Mouse (Mus musculus): Measurements from ENCODE around the gene Ccdc138. TPM values are rescaled to one million over a fixed set of nuclear protein-coding genes. Genes with fewer than 3 reads are reported as not detected.

Ccdc138 gene
- polyA plus RNA-seq, 1 experiment = 19.3 TPM

GRCm38 (mm10) chr10:58595197-58595596 lies 97.4 kb downstream of the Ccdc138 start:
- TF ChIP-seq CTCF (IDR thresholded peaks at IDR 0.05; ENCODE audit: low read depth, low read length) (no peak), EP300 (IDR thresholded peaks at IDR 0.05; ENCODE audit: insufficient read depth, low read depth, low read length) (no peak), POLR2A (IDR thresholded peaks at IDR 0.05; ENCODE audit: insufficient read depth, low read length) (no peak)
- no peak overlapping the region for H3K4me3 ChIP-seq (ENCODE audit: low read depth, low read length)
- no peaks in the 10 kb centered on the region; the same call in 1 of the 2 replicates for H3K9me3 ChIP-seq (replicated peaks; ENCODE audit: control insufficient read depth, insufficient read depth, low read length, poor library complexity, severe bottlenecking)
- no peak overlapping the region for H3K9ac ChIP-seq (ENCODE audit: low read depth, poor library complexity, severe bottlenecking)
- H3K36me3 ChIP-seq (ENCODE audit: control insufficient read depth, insufficient read depth, low read length, poor library complexity, severe bottlenecking) = no peaks in the 10 kb centered on the region
- no peak overlapping the region for H3K27ac ChIP-seq (ENCODE audit: insufficient read depth, low read length)
- no peaks in the 10 kb centered on the region for H3K4me1 ChIP-seq (ENCODE audit: control insufficient read depth, insufficient read depth, low read length)
- no peaks in the 10 kb centered on the region for H3K27me3 ChIP-seq (ENCODE audit: control insufficient read depth, insufficient read depth, low read length, poor library complexity, severe bottlenecking)

- Histone ChIP-seq H3K27me3 (ENCODE audit: control insufficient read depth, insufficient read depth, low read length, poor library complexity, severe bottlenecking) (no peaks in the 10 kb centered on the region), H3K4me3 (ENCODE audit: low read depth, low read length) (no peak overlapping the region), H3K4me1 (ENCODE audit: control insufficient read depth, insufficient read depth, low read length) (peaks cover 3% of the 10 kb centered on the region), H3K9ac (ENCODE audit: low read depth, poor library complexity, severe bottlenecking) (no peak overlapping the region), H3K27ac (ENCODE audit: insufficient read depth, low read length) (no peak overlapping the region), H3K36me3 (ENCODE audit: control insufficient read depth, insufficient read depth, low read length, poor library complexity, severe bottlenecking) (no peaks in the 10 kb centered on the region), H3K9me3 (replicated peaks; ENCODE audit: control insufficient read depth, insufficient read depth, low read length, poor library complexity, severe bottlenecking) (no peaks in the 10 kb centered on the region)
- TF ChIP-seq EP300 (IDR thresholded peaks at IDR 0.05; ENCODE audit: insufficient read depth, low read depth, low read length) (no peak), CTCF (IDR thresholded peaks at IDR 0.05; ENCODE audit: low read depth, low read length) (no peak), POLR2A (IDR thresholded peaks at IDR 0.05; ENCODE audit: insufficient read depth, low read length) (no peak)
Observed at GRCm38 (mm10) chr10:58595821-58596220, 98.1 kb downstream of the Ccdc138 start.

- H3K9me3 ChIP-seq (replicated peaks; ENCODE audit: control insufficient read depth, insufficient read depth, low read length, poor library complexity, severe bottlenecking) = no peaks in the 10 kb centered on the region
- H3K9ac ChIP-seq (ENCODE audit: low read depth, poor library complexity, severe bottlenecking) = no peak overlapping the region
- no peaks in the 10 kb centered on the region for H3K36me3 ChIP-seq (ENCODE audit: control insufficient read depth, insufficient read depth, low read length, poor library complexity, severe bottlenecking)
- no peaks in the 10 kb centered on the region for H3K27me3 ChIP-seq (ENCODE audit: control insufficient read depth, insufficient read depth, low read length, poor library complexity, severe bottlenecking)
- peaks cover 3% of the 10 kb centered on the region for H3K4me1 ChIP-seq (ENCODE audit: control insufficient read depth, insufficient read depth, low read length)
- no peak overlapping the region for H3K4me3 ChIP-seq (ENCODE audit: low read depth, low read length)
- TF ChIP-seq EP300 (IDR thresholded peaks at IDR 0.05; ENCODE audit: insufficient read depth, low read depth, low read length) (no peak), CTCF (IDR thresholded peaks at IDR 0.05; ENCODE audit: low read depth, low read length) (no peak), POLR2A (IDR thresholded peaks at IDR 0.05; ENCODE audit: insufficient read depth, low read length) (no peak)
- no peak overlapping the region for H3K27ac ChIP-seq (ENCODE audit: insufficient read depth, low read length)
Observed at GRCm38 (mm10) chr10:58600151-58600550, 102.4 kb downstream of the Ccdc138 start.

GRCm38 (mm10) chr10:58600983-58601382 lies 103.2 kb downstream of the Ccdc138 start:
- Histone ChIP-seq H3K27ac (ENCODE audit: insufficient read depth, low read length) (no peak overlapping the region), H3K27me3 (ENCODE audit: control insufficient read depth, insufficient read depth, low read length, poor library complexity, severe bottlenecking) (no peaks in the 10 kb centered on the region)

GRCm38 (mm10) chr10:58601431-58601901 lies 103.7 kb downstream of the Ccdc138 start:
- H3K4me3 ChIP-seq (ENCODE audit: low read depth, low read length) = no peak overlapping the region
- peaks cover 3% of the 10 kb centered on the region for H3K4me1 ChIP-seq (ENCODE audit: control insufficient read depth, insufficient read depth, low read length)
- no peaks in the 10 kb centered on the region for H3K36me3 ChIP-seq (ENCODE audit: control insufficient read depth, insufficient read depth, low read length, poor library complexity, severe bottlenecking)
- TF ChIP-seq EP300 (IDR thresholded peaks at IDR 0.05; ENCODE audit: insufficient read depth, low read depth, low read length) (0 out of 2 replicates have a peak, but pooled peaks have one; percentile 41), POLR2A (IDR thresholded peaks at IDR 0.05; ENCODE audit: insufficient read depth, low read length) (no peak)
- no peak overlapping the region for H3K27ac ChIP-seq (ENCODE audit: insufficient read depth, low read length)
- no peaks in the 10 kb centered on the region for H3K9me3 ChIP-seq (replicated peaks; ENCODE audit: control insufficient read depth, insufficient read depth, low read length, poor library complexity, severe bottlenecking)
- no peaks in the 10 kb centered on the region for H3K27me3 ChIP-seq (ENCODE audit: control insufficient read depth, insufficient read depth, low read length, poor library complexity, severe bottlenecking)
- H3K9ac ChIP-seq (ENCODE audit: low read depth, poor library complexity, severe bottlenecking) = no peak overlapping the region

More at GRCm38 (mm10) chr10:58600983-58601382, 103.2 kb downstream of the Ccdc138 start:
- no peaks in the 10 kb centered on the region for H3K9me3 ChIP-seq (replicated peaks; ENCODE audit: control insufficient read depth, insufficient read depth, low read length, poor library complexity, severe bottlenecking)
- H3K9ac ChIP-seq (ENCODE audit: low read depth, poor library complexity, severe bottlenecking) = no peak overlapping the region
- peaks cover 3% of the 10 kb centered on the region for H3K4me1 ChIP-seq (ENCODE audit: control insufficient read depth, insufficient read depth, low read length)
- H3K4me3 ChIP-seq (ENCODE audit: low read depth, low read length) = no peak overlapping the region
- no peak for TF ChIP-seq POLR2A (IDR thresholded peaks at IDR 0.05; ENCODE audit: insufficient read depth, low read length)
- no peak for TF ChIP-seq CTCF (IDR thresholded peaks at IDR 0.05; ENCODE audit: low read depth, low read length)
- peak; percentile 75 for TF ChIP-seq EP300 (IDR thresholded peaks at IDR 0.05; ENCODE audit: insufficient read depth, low read depth, low read length)
- no peaks in the 10 kb centered on the region for H3K36me3 ChIP-seq (ENCODE audit: control insufficient read depth, insufficient read depth, low read length, poor library complexity, severe bottlenecking)

- TF ChIP-seq CTCF (IDR thresholded peaks at IDR 0.05; ENCODE audit: low read depth, low read length) (no peak), POLR2A (IDR thresholded peaks at IDR 0.05; ENCODE audit: insufficient read depth, low read length) (no peak)
- no peak overlapping the region for H3K9ac ChIP-seq (ENCODE audit: low read depth, poor library complexity, severe bottlenecking)
- H3K4me1 ChIP-seq (ENCODE audit: control insufficient read depth, insufficient read depth, low read length) = peaks cover 3% of the 10 kb centered on the region
- H3K9me3 ChIP-seq (replicated peaks; ENCODE audit: control insufficient read depth, insufficient read depth, low read length, poor library complexity, severe bottlenecking) = no peaks in the 10 kb centered on the region
- no peaks in the 10 kb centered on the region for H3K36me3 ChIP-seq (ENCODE audit: control insufficient read depth, insufficient read depth, low read length, poor library complexity, severe bottlenecking)
- no peak overlapping the region for H3K4me3 ChIP-seq (ENCODE audit: low read depth, low read length)
- no peak overlapping the region for H3K27ac ChIP-seq (ENCODE audit: insufficient read depth, low read length)
- H3K27me3 ChIP-seq (ENCODE audit: control insufficient read depth, insufficient read depth, low read length, poor library complexity, severe bottlenecking) = no peaks in the 10 kb centered on the region
Observed at GRCm38 (mm10) chr10:58601946-58602345, 104.2 kb downstream of the Ccdc138 start.
